Mouse (Mus musculus): ENCODE results near the gene Kat2b.
"Not testable (repeated sequence)": the region's sequence is repeated elsewhere in the genome, so short reads cannot be mapped to it uniquely, and the experiment has no call there.

Gene Kat2b

GRCm38 (mm10) chr17:53569829-53570228 is 3.2 kb downstream of the Kat2b start:
- no peak for DNase-seq (ENCODE audit: extremely low spot score)

- DNase-seq (ENCODE audit: extremely low spot score), result no peak
Observed at GRCm38 (mm10) chr17:53570361-53570875, 3.8 kb downstream of the Kat2b start.

GRCm38 (mm10) chr17:53570932-53571331 is 4.3 kb downstream of the Kat2b start:
- not testable (repeated sequence) for DNase-seq (ENCODE audit: extremely low spot score)

- no peak for DNase-seq (ENCODE audit: extremely low spot score)
Observed at GRCm38 (mm10) chr17:53573019-53573556, 6.4 kb downstream of the Kat2b start.

GRCm38 (mm10) chr17:53577151-53577550 is 10.5 kb downstream of the Kat2b start:
- DNase-seq (ENCODE audit: extremely low spot score), result no peak

- DNase-seq (ENCODE audit: extremely low spot score), result no peak
Observed at GRCm38 (mm10) chr17:53577754-53578153, 11.1 kb downstream of the Kat2b start.

GRCm38 (mm10) chr17:53578249-53578648 is 11.6 kb downstream of the Kat2b start:
- no peak for DNase-seq (ENCODE audit: extremely low spot score)

- no peak for DNase-seq (ENCODE audit: extremely low spot score)
Observed at GRCm38 (mm10) chr17:53578776-53579175, 12.1 kb downstream of the Kat2b start.

GRCm38 (mm10) chr17:53579612-53580011 is 13.0 kb downstream of the Kat2b start:
- DNase-seq (ENCODE audit: extremely low spot score), result no peak

GRCm38 (mm10) chr17:53580237-53580636 is 13.6 kb downstream of the Kat2b start:
- no peak for DNase-seq (ENCODE audit: extremely low spot score)

- DNase-seq (ENCODE audit: extremely low spot score), result no peak
Observed at GRCm38 (mm10) chr17:53582026-53582585, 15.4 kb downstream of the Kat2b start.

GRCm38 (mm10) chr17:53582805-53583204 is 16.1 kb downstream of the Kat2b start:
- no peak for DNase-seq (ENCODE audit: extremely low spot score)

GRCm38 (mm10) chr17:53583846-53584579 is 17.4 kb downstream of the Kat2b start:
- DNase-seq (ENCODE audit: extremely low spot score), result no peak

GRCm38 (mm10) chr17:53587074-53587851 is 20.6 kb downstream of the Kat2b start:
- DNase-seq (ENCODE audit: extremely low spot score), result no peak

GRCm38 (mm10) chr17:53588097-53588855 is 21.6 kb downstream of the Kat2b start:
- DNase-seq (ENCODE audit: extremely low spot score), result no peak

- no peak for DNase-seq (ENCODE audit: extremely low spot score)
Observed at GRCm38 (mm10) chr17:53590110-53590509, 23.4 kb downstream of the Kat2b start.

- DNase-seq (ENCODE audit: extremely low spot score), result no peak
Observed at GRCm38 (mm10) chr17:53591910-53592309, 25.2 kb downstream of the Kat2b start.

- no peak for DNase-seq (ENCODE audit: extremely low spot score)
Observed at GRCm38 (mm10) chr17:53594590-53594989, 27.9 kb downstream of the Kat2b start.

- no peak for DNase-seq (ENCODE audit: extremely low spot score)
Observed at GRCm38 (mm10) chr17:53595527-53595926, 28.9 kb downstream of the Kat2b start.

GRCm38 (mm10) chr17:53596314-53596882 is 29.7 kb downstream of the Kat2b start:
- no peak for DNase-seq (ENCODE audit: extremely low spot score)

Measured in embryo, embryonic 9.5 days (tissue).